Mouse (Mus musculus) activated CD4-positive, CD25-positive, alpha-beta regulatory T cell (primary cell): ENCODE measurements around the gene Cdhr4. TPM values are rescaled to one million over a fixed set of nuclear protein-coding genes. Genes with fewer than 3 reads are reported as not detected.

Source experiments
- polyA plus RNA-seq, 2 experiments: library from polyadenylated mRNA; unstranded; fragments of 100-300 nt; shearing (Covaris generic); gene quantifications; one replicate each; pipeline ENCODE4 v1.2.1; 2017

Cdhr4 gene
- polyA plus RNA-seq, result 1 to 10 TPM in 1 of 2 experiments, under 1 TPM in 1; 0.26 to 4.9 TPM

GRCm38 (mm10) chr9:107992197-107992596 lies at the start of gene Cdhr4:
Gene Cdhr4, plus strand, starts transcription at chr9:107992497.

GRCm38 (mm10) chr9:107949922-107950235 lies 42.4 kb upstream of the Cdhr4 start, which contains the start of gene Traip:
Gene Traip, plus strand, starts transcription at chr9:107950136.

GRCm38 (mm10) chr9:107975399-107976386 lies 16.6 kb upstream of the Cdhr4 start, which contains the start of gene Uba7:
Gene Uba7, plus strand, starts transcription at chr9:107975505.

GRCm38 (mm10) chr9:107982681-107983346 lies 9.5 kb upstream of the Cdhr4 start, which contains the start of gene Gm20661:
Gene Gm20661, plus strand, starts transcription at chr9:107983058.

GRCm38 (mm10) chr9:107985131-107986119 lies 6.9 kb upstream of the Cdhr4 start, which contains the start of gene Inka1:
Gene Inka1, minus strand, starts transcription at chr9:107985879.

GRCm38 (mm10) chr9:107996049-107996448 lies 3.8 kb downstream of the Cdhr4 start, which contains the start of gene Gm20662:
Gene Gm20662, plus strand, starts transcription at chr9:107996349.

GRCm38 (mm10) chr9:108001922-108002770 lies 9.8 kb downstream of the Cdhr4 start, which contains the start of gene Ip6k1:
Gene Ip6k1, plus strand, starts transcription at chr9:108002501.

GRCm38 (mm10) chr9:108049016-108049455 lies 56.7 kb downstream of the Cdhr4 start, which contains the start of gene Gmppb:
Gene Gmppb, plus strand, starts transcription at chr9:108049242.

Other genes starting within 250 kb of the Cdhr4 start
- 100 to 1,000 TPM; 250 to 272 TPM for gene Rbm5, start 221.5 kb upstream of the Cdhr4 start, polyA plus RNA-seq
- 10 to 100 TPM; 72.7 to 84.1 TPM for gene Rbm6, start 119.3 kb upstream of the Cdhr4 start, polyA plus RNA-seq
- gene Mon1a, start 104.3 kb upstream of the Cdhr4 start, polyA plus RNA-seq, result 10 to 100 TPM; 15.3 to 27.2 TPM
- gene Mst1r, start 85.6 kb upstream of the Cdhr4 start, polyA plus RNA-seq, result not detected
- not detected for gene Actl11, start 64.0 kb upstream of the Cdhr4 start, polyA plus RNA-seq
- under 1 TPM in 1 of 2 experiments, not detected in 1; 0.60 TPM for gene Camkv, start 56.8 kb upstream of the Cdhr4 start, polyA plus RNA-seq
- gene Traip, start 42.4 kb upstream of the Cdhr4 start, polyA plus RNA-seq, result 1 to 10 TPM; 6.5 to 7.3 TPM
- 100 to 1,000 TPM; 200 to 283 TPM for gene Uba7, start 17.0 kb upstream of the Cdhr4 start, polyA plus RNA-seq
- gene Gm20661, start 9.4 kb upstream of the Cdhr4 start, polyA plus RNA-seq, result under 1 TPM in 1 of 2 experiments, not detected in 1; 0.38 TPM
- 1 to 10 TPM; 1.1 to 3.2 TPM for gene Inka1, start 6.6 kb upstream of the Cdhr4 start, polyA plus RNA-seq
- gene Gm20662, start 3.9 kb downstream of the Cdhr4 start, polyA plus RNA-seq, result under 1 TPM in 1 of 2 experiments, not detected in 1; 0.15 TPM
- 100 to 1,000 TPM in 1 of 2 experiments, 10 to 100 TPM in 1; 86.8 to 112 TPM for gene Ip6k1, start 10.0 kb downstream of the Cdhr4 start, polyA plus RNA-seq
- 10 to 100 TPM; 28.8 to 40.7 TPM for gene Gmppb, start 56.7 kb downstream of the Cdhr4 start, polyA plus RNA-seq
- gene Amigo3, start 60.7 kb downstream of the Cdhr4 start, polyA plus RNA-seq, result 1 to 10 TPM; 3.1 to 3.9 TPM
- 1 to 10 TPM; 1.9 to 2.6 TPM for gene Mst1, start 87.9 kb downstream of the Cdhr4 start, polyA plus RNA-seq
- 100 to 1,000 TPM; 113 to 120 TPM for gene Rnf123, start 90.8 kb downstream of the Cdhr4 start, polyA plus RNA-seq
- gene Apeh, start 102.1 kb downstream of the Cdhr4 start, polyA plus RNA-seq, result 100 to 1,000 TPM in 1 of 2 experiments, 10 to 100 TPM in 1; 68.9 to 107 TPM
- gene Bsn, start 197.9 kb downstream of the Cdhr4 start, polyA plus RNA-seq, result under 1 TPM; 0.18 to 0.83 TPM